Mouse (Mus musculus) thymus, postnatal 4 days (tissue): ENCODE measurements around the gene Polr2g.
A peak's percentile ranks its signal among the peaks of the same experiment; 100 is the strongest.

Experiments
- DNase-seq: peaks from one replicate; pipeline ENCODE4 v3.0.0; 2021

Polr2g gene

GRCm38 (mm10) chr19:8756635-8757387 is 41.6 kb downstream of the Polr2g start, which contains the start of gene Nxf1:
Gene Nxf1 (plus strand): TSS chr19:8757073.
- DNase-seq = peak; percentile 97

GRCm38 (mm10) chr19:8755652-8756051 is 42.7 kb downstream of the Polr2g start:
- DNase-seq = no peak

GRCm38 (mm10) chr19:8747368-8747767 is 51.0 kb downstream of the Polr2g start:
- DNase-seq = no peak

GRCm38 (mm10) chr19:8745382-8745781 is 53.0 kb downstream of the Polr2g start:
- DNase-seq = no peak
